Mouse (Mus musculus): ENCODE data around the gene Stk24. TPM values are rescaled to one million over a fixed set of nuclear protein-coding genes. Genes with fewer than 3 reads are reported as not detected.
"Not testable (repeated sequence)": the region's sequence is repeated elsewhere in the genome, so short reads cannot be mapped to it uniquely, and the experiment has no call there.

Stk24 gene
- polyA plus RNA-seq, 1 experiment from 2014 or later: 27.3 TPM

GRCm38 (mm10) chr14:121414635-121415241 lies 34.9 kb upstream of the Stk24 start:
- no peaks in the 10 kb centered on the region for H3K27me3 ChIP-seq (replicated peaks; ENCODE audit: control insufficient read depth, insufficient read depth, low read length)
- no peak overlapping the region for H3K9ac ChIP-seq (ENCODE audit: low read depth, low read length)
- H3K27ac ChIP-seq (ENCODE audit: low read length): no peak overlapping the region
- H3K4me1 ChIP-seq (ENCODE audit: control insufficient read depth, insufficient read depth, low read length): no peaks in the 10 kb centered on the region
- H3K4me2 ChIP-seq (ENCODE audit: low read depth, low read length): no peak overlapping the region
- no peak overlapping the region for H3K4me3 ChIP-seq (ENCODE audit: low read length)
- H3K9me3 ChIP-seq (ENCODE audit: control insufficient read depth, low read length): no peaks in the 10 kb centered on the region
- no peak for ATAC-seq
- WGBS: 68% methylated on average over 6 of the region's 6 CpGs
- H3K36me3 ChIP-seq (ENCODE audit: control insufficient read depth, insufficient read depth, low read length): no peaks in the 10 kb centered on the region

GRCm38 (mm10) chr14:121413726-121414125 lies 33.9 kb upstream of the Stk24 start:
- H3K27ac ChIP-seq (ENCODE audit: low read length); H3K9ac ChIP-seq (ENCODE audit: low read depth, low read length); H3K36me3 ChIP-seq (ENCODE audit: control insufficient read depth, insufficient read depth, low read length); H3K9me3 ChIP-seq (ENCODE audit: control insufficient read depth, low read length); H3K4me1 ChIP-seq (ENCODE audit: control insufficient read depth, insufficient read depth, low read length); ATAC-seq; H3K4me3 ChIP-seq (ENCODE audit: low read length); H3K4me2 ChIP-seq (ENCODE audit: low read depth, low read length); H3K27me3 ChIP-seq (replicated peaks; ENCODE audit: control insufficient read depth, insufficient read depth, low read length): not testable (repeated sequence)
- 93% methylated on average over 1 of the region's 1 CpGs for WGBS

- WGBS: 84% methylated on average over 3 of the region's 3 CpGs
- ATAC-seq: no peak
Measured at GRCm38 (mm10) chr14:121408944-121409343, 29.1 kb upstream of the Stk24 start.

GRCm38 (mm10) chr14:121406943-121407342 lies 27.1 kb upstream of the Stk24 start:
- H3K4me1 ChIP-seq (ENCODE audit: control insufficient read depth, insufficient read depth, low read length): no peaks in the 10 kb centered on the region; the same call in 1 of the 2 replicates
- no peak overlapping the region for H3K27ac ChIP-seq (ENCODE audit: low read length)
- no peak overlapping the region for H3K4me2 ChIP-seq (ENCODE audit: low read depth, low read length)
- H3K27me3 ChIP-seq (replicated peaks; ENCODE audit: control insufficient read depth, insufficient read depth, low read length): no peaks in the 10 kb centered on the region
- ATAC-seq: no peak
- no peak overlapping the region for H3K4me3 ChIP-seq (ENCODE audit: low read length)
- no peaks in the 10 kb centered on the region for H3K36me3 ChIP-seq (ENCODE audit: control insufficient read depth, insufficient read depth, low read length)
- H3K9me3 ChIP-seq (ENCODE audit: control insufficient read depth, low read length): no peaks in the 10 kb centered on the region
- H3K9ac ChIP-seq (ENCODE audit: low read depth, low read length): no peak overlapping the region
- WGBS: 94% methylated on average over 7 of the region's 7 CpGs

More at GRCm38 (mm10) chr14:121408944-121409343, 29.1 kb upstream of the Stk24 start:
- no peak overlapping the region for H3K9ac ChIP-seq (ENCODE audit: low read depth, low read length)
- H3K4me2 ChIP-seq (ENCODE audit: low read depth, low read length): no peak overlapping the region
- H3K27ac ChIP-seq (ENCODE audit: low read length): no peak overlapping the region
- no peaks in the 10 kb centered on the region for H3K27me3 ChIP-seq (replicated peaks; ENCODE audit: control insufficient read depth, insufficient read depth, low read length)
- no peaks in the 10 kb centered on the region for H3K36me3 ChIP-seq (ENCODE audit: control insufficient read depth, insufficient read depth, low read length)
- H3K4me1 ChIP-seq (ENCODE audit: control insufficient read depth, insufficient read depth, low read length): no peaks in the 10 kb centered on the region; the same call in 1 of the 2 replicates
- H3K4me3 ChIP-seq (ENCODE audit: low read length): no peak overlapping the region
- H3K9me3 ChIP-seq (ENCODE audit: control insufficient read depth, low read length): no peaks in the 10 kb centered on the region

GRCm38 (mm10) chr14:121405546-121405945 lies 25.7 kb upstream of the Stk24 start:
- Histone ChIP-seq H3K27ac (ENCODE audit: low read length) (no peak overlapping the region), H3K4me3 (ENCODE audit: low read length) (no peak overlapping the region), H3K9ac (ENCODE audit: low read depth, low read length) (no peak overlapping the region), H3K27me3 (replicated peaks; ENCODE audit: control insufficient read depth, insufficient read depth, low read length) (no peaks in the 10 kb centered on the region), H3K9me3 (ENCODE audit: control insufficient read depth, low read length) (no peaks in the 10 kb centered on the region), H3K4me2 (ENCODE audit: low read depth, low read length) (peak overlapping the region; percentile 30), H3K4me1 (ENCODE audit: control insufficient read depth, insufficient read depth, low read length) (no peaks in the 10 kb centered on the region; the same call in 1 of the 2 replicates), H3K36me3 (ENCODE audit: control insufficient read depth, insufficient read depth, low read length) (no peaks in the 10 kb centered on the region)
- WGBS: 36% methylated on average over 15 of the region's 15 CpGs
- no peak for ATAC-seq

GRCm38 (mm10) chr14:121405120-121405519 lies 25.3 kb upstream of the Stk24 start:
- ATAC-seq: peak; percentile 23; the same call in 1 of the 2 replicates

GRCm38 (mm10) chr14:121399676-121400075 lies 19.9 kb upstream of the Stk24 start:
- 82% methylated on average over 6 of the region's 6 CpGs for WGBS
- H3K9me3 ChIP-seq (ENCODE audit: control insufficient read depth, low read length): 0 out of 2 replicates have a peak, but pooled peaks cover 4% of the 10 kb centered on the region
- no peak for ATAC-seq
- H3K4me2 ChIP-seq (ENCODE audit: low read depth, low read length): no peak overlapping the region
- H3K4me1 ChIP-seq (ENCODE audit: control insufficient read depth, insufficient read depth, low read length): no peaks in the 10 kb centered on the region
- H3K27me3 ChIP-seq (replicated peaks; ENCODE audit: control insufficient read depth, insufficient read depth, low read length): no peaks in the 10 kb centered on the region
- H3K4me3 ChIP-seq (ENCODE audit: low read length): no peak overlapping the region
- H3K9ac ChIP-seq (ENCODE audit: low read depth, low read length): no peak overlapping the region
- H3K36me3 ChIP-seq (ENCODE audit: control insufficient read depth, insufficient read depth, low read length): no peaks in the 10 kb centered on the region
- no peak overlapping the region for H3K27ac ChIP-seq (ENCODE audit: low read length)

More at GRCm38 (mm10) chr14:121405120-121405519, 25.3 kb upstream of the Stk24 start:
- no peak overlapping the region for H3K27ac ChIP-seq (ENCODE audit: low read length)
- no peak overlapping the region for H3K4me3 ChIP-seq (ENCODE audit: low read length)
- H3K4me2 ChIP-seq (ENCODE audit: low read depth, low read length): peak overlapping the region; percentile 30
- WGBS: 35% methylated on average over 13 of the region's 13 CpGs
- H3K27me3 ChIP-seq (replicated peaks; ENCODE audit: control insufficient read depth, insufficient read depth, low read length): no peaks in the 10 kb centered on the region
- H3K9ac ChIP-seq (ENCODE audit: low read depth, low read length): no peak overlapping the region
- no peaks in the 10 kb centered on the region for H3K36me3 ChIP-seq (ENCODE audit: control insufficient read depth, insufficient read depth, low read length)
- H3K4me1 ChIP-seq (ENCODE audit: control insufficient read depth, insufficient read depth, low read length): no peaks in the 10 kb centered on the region; the same call in 1 of the 2 replicates
- no peaks in the 10 kb centered on the region for H3K9me3 ChIP-seq (ENCODE audit: control insufficient read depth, low read length)

- 0 out of 2 replicates have a peak, but pooled peaks cover 4% of the 10 kb centered on the region for H3K9me3 ChIP-seq (ENCODE audit: control insufficient read depth, low read length)
- ATAC-seq: no peak
- H3K36me3 ChIP-seq (ENCODE audit: control insufficient read depth, insufficient read depth, low read length): no peaks in the 10 kb centered on the region
- no peaks in the 10 kb centered on the region for H3K27me3 ChIP-seq (replicated peaks; ENCODE audit: control insufficient read depth, insufficient read depth, low read length)
- 36% methylated on average over 1 of the region's 1 CpGs for WGBS
- H3K9ac ChIP-seq (ENCODE audit: low read depth, low read length): no peak overlapping the region
- H3K27ac ChIP-seq (ENCODE audit: low read length): no peak overlapping the region
- H3K4me1 ChIP-seq (ENCODE audit: control insufficient read depth, insufficient read depth, low read length): no peaks in the 10 kb centered on the region
- no peak overlapping the region for H3K4me2 ChIP-seq (ENCODE audit: low read depth, low read length)
- no peak overlapping the region for H3K4me3 ChIP-seq (ENCODE audit: low read length)
Measured at GRCm38 (mm10) chr14:121397471-121397870, 17.7 kb upstream of the Stk24 start.

- Histone ChIP-seq H3K9ac (ENCODE audit: low read depth, low read length) (no peak overlapping the region), H3K4me1 (ENCODE audit: control insufficient read depth, insufficient read depth, low read length) (no peaks in the 10 kb centered on the region), H3K4me3 (ENCODE audit: low read length) (no peak overlapping the region), H3K9me3 (ENCODE audit: control insufficient read depth, low read length) (0 out of 2 replicates have a peak, but pooled peaks cover 4% of the 10 kb centered on the region), H3K4me2 (ENCODE audit: low read depth, low read length) (no peak overlapping the region), H3K36me3 (ENCODE audit: control insufficient read depth, insufficient read depth, low read length) (no peaks in the 10 kb centered on the region), H3K27me3 (replicated peaks; ENCODE audit: control insufficient read depth, insufficient read depth, low read length) (no peaks in the 10 kb centered on the region), H3K27ac (ENCODE audit: low read length) (no peak overlapping the region)
- 80% methylated on average over 4 of the region's 4 CpGs for WGBS
- no peak for ATAC-seq
Measured at GRCm38 (mm10) chr14:121395125-121395524, 15.3 kb upstream of the Stk24 start.

- no peak for ATAC-seq
- Histone ChIP-seq H3K9ac (ENCODE audit: low read depth, low read length) (no peak overlapping the region), H3K27me3 (replicated peaks; ENCODE audit: control insufficient read depth, insufficient read depth, low read length) (no peaks in the 10 kb centered on the region), H3K36me3 (ENCODE audit: control insufficient read depth, insufficient read depth, low read length) (no peaks in the 10 kb centered on the region), H3K9me3 (ENCODE audit: control insufficient read depth, low read length) (no peaks in the 10 kb centered on the region), H3K27ac (ENCODE audit: low read length) (no peak overlapping the region), H3K4me2 (ENCODE audit: low read depth, low read length) (no peak overlapping the region), H3K4me3 (ENCODE audit: low read length) (no peak overlapping the region), H3K4me1 (ENCODE audit: control insufficient read depth, insufficient read depth, low read length) (no peaks in the 10 kb centered on the region)
- WGBS: 77% methylated on average over 5 of the region's 5 CpGs
Measured at GRCm38 (mm10) chr14:121391927-121392326, 12.1 kb upstream of the Stk24 start.
